Mouse (Mus musculus) neural tube, embryonic 13.5 days (tissue): ENCODE results near the gene Fbxo44. TPM values are rescaled to one million over a fixed set of nuclear protein-coding genes. Genes with fewer than 3 reads are reported as not detected.

Experiments
- ATAC-seq: fragments of 200-750 bp; cut with Nextera tagmentation; 2 replicates; pipeline ENCODE4 v1.8.0; 2017; ENCODE audit warnings: low read depth, mild to moderate bottlenecking, moderate TSS enrichment, moderate library complexity
- H3K27ac ChIP-seq: fragments of 300-500 bp; sonication (generic); replicated peaks from 2 replicates; pipeline ENCODE4 v1.5.1; 2015; ENCODE audit warnings: moderate library complexity, mild to moderate bottlenecking, inconsistent platforms
- H3K27me3 ChIP-seq: fragments of 300-500 bp; sonication (generic); 2 replicates; pipeline ENCODE4 v1.6.1; 2015; ENCODE audit warnings: mild to moderate bottlenecking, inconsistent platforms
- H3K36me3 ChIP-seq: fragments of 300-500 bp; sonication (generic); 2 replicates; pipeline ENCODE4 v1.6.1; 2015; ENCODE audit warnings: mild to moderate bottlenecking, inconsistent platforms
- H3K4me1 ChIP-seq: fragments of 300-500 bp; sonication (generic); replicated peaks from 2 replicates; pipeline ENCODE4 v1.6.1; 2015; ENCODE audit warnings: inconsistent platforms
- H3K4me2 ChIP-seq: fragments of 300-500 bp; sonication (generic); 2 replicates; pipeline ENCODE4 v1.6.1; 2015; ENCODE audit warnings: inconsistent platforms, mild to moderate bottlenecking, moderate library complexity
- H3K4me3 ChIP-seq: fragments of 300-500 bp; sonication (generic); 2 replicates; pipeline ENCODE4 v1.5.1; 2015; ENCODE audit warnings: mild to moderate bottlenecking, inconsistent platforms
- H3K9ac ChIP-seq: fragments of 300-500 bp; sonication (generic); 2 replicates; pipeline ENCODE4 v1.6.1; 2015; ENCODE audit warnings: moderate library complexity, mild to moderate bottlenecking, inconsistent platforms
- H3K9me3 ChIP-seq: fragments of 300-500 bp; sonication (generic); 2 replicates; pipeline ENCODE4 v1.6.1; 2016; ENCODE audit warnings: inconsistent platforms
- WGBS: fragments of 180-500 bp; shearing (Covaris S2); methylation state at CpG from one replicate; pipeline ENCODE4 v1.1.7; 2015; 5-methylcytosine and 5-hydroxymethylcytosine counted together
- polyA plus RNA-seq: library from polyadenylated mRNA; unstranded; fragments of >200 nt; fragmentation: Nextera tagmentation; extraction: Ambion mirVana; gene quantifications from 2 replicates; pipeline ENCODE4 v1.2.1, GENCODE M21; 2015

Gene Fbxo44
- polyA plus RNA-seq, 1 experiment from 2014 or later = 87.6 TPM

- WGBS = 88% methylated on average over 5 of the region's 5 CpGs
Measured at GRCm38 (mm10) chr4:148143721-148144120, 16.6 kb downstream of the Fbxo44 start.

GRCm38 (mm10) chr4:148140098-148141011, 19.9 kb downstream of the Fbxo44 start:
- peak; percentile 95 for ATAC-seq
- Histone ChIP-seq H3K9me3 (no peaks in the 10 kb centered on the region), H3K27ac (peak overlapping the region; percentile 89), H3K9ac (peak overlapping the region; percentile 81), H3K4me2 (peak overlapping the region; percentile 87), H3K4me3 (peak overlapping the region; percentile 53), H3K27me3 (no peaks in the 10 kb centered on the region; the same call in 1 of the 2 replicates), H3K36me3 (peaks cover 19% of the 10 kb centered on the region), H3K4me1 (peaks cover 27% of the 10 kb centered on the region)
- WGBS = under 1% methylated on average over 65 of the region's 65 CpGs

More at GRCm38 (mm10) chr4:148143721-148144120, 16.6 kb downstream of the Fbxo44 start:
- H3K9me3 ChIP-seq = no peaks in the 10 kb centered on the region
- no peak overlapping the region for H3K4me3 ChIP-seq
- peaks cover 20% of the 10 kb centered on the region for H3K4me1 ChIP-seq
- ATAC-seq = no peak
- no peaks in the 10 kb centered on the region for H3K27me3 ChIP-seq
- H3K4me2 ChIP-seq = no peak overlapping the region
- peaks cover 47% of the 10 kb centered on the region for H3K36me3 ChIP-seq
- no peak overlapping the region for H3K27ac ChIP-seq
- H3K9ac ChIP-seq = no peak overlapping the region

GRCm38 (mm10) chr4:148139767-148140097, 20.6 kb downstream of the Fbxo44 start:
- H3K4me2 ChIP-seq = peak overlapping the region; percentile 87
- peaks cover 14% of the 10 kb centered on the region; the same call in 1 of the 2 replicates for H3K36me3 ChIP-seq
- peak overlapping the region; percentile 89 for H3K27ac ChIP-seq
- H3K9ac ChIP-seq = peak overlapping the region; percentile 81
- WGBS = 2% methylated on average over 12 of the region's 12 CpGs
- peaks cover 2% of the 10 kb centered on the region; the same call in 1 of the 2 replicates for H3K27me3 ChIP-seq
- peak; percentile 24 for ATAC-seq
- H3K4me1 ChIP-seq = peaks cover 27% of the 10 kb centered on the region
- H3K4me3 ChIP-seq = peak overlapping the region; percentile 53
- no peaks in the 10 kb centered on the region for H3K9me3 ChIP-seq

GRCm38 (mm10) chr4:148137503-148137902, 22.8 kb downstream of the Fbxo44 start:
- 65% methylated on average over 8 of the region's 8 CpGs for WGBS
- ATAC-seq = no peak
- H3K36me3 ChIP-seq = no peaks in the 10 kb centered on the region
- H3K9ac ChIP-seq = no peak overlapping the region
- H3K27me3 ChIP-seq = peaks cover 2% of the 10 kb centered on the region; the same call in 1 of the 2 replicates
- H3K4me1 ChIP-seq = peaks cover 33% of the 10 kb centered on the region
- no peak overlapping the region for H3K4me2 ChIP-seq
- no peak overlapping the region for H3K27ac ChIP-seq
- H3K9me3 ChIP-seq = no peaks in the 10 kb centered on the region
- no peak overlapping the region for H3K4me3 ChIP-seq

GRCm38 (mm10) chr4:148134988-148135387, 25.3 kb downstream of the Fbxo44 start:
- Histone ChIP-seq H3K4me1 (peaks cover 36% of the 10 kb centered on the region), H3K27me3 (peaks cover 2% of the 10 kb centered on the region; the same call in 1 of the 2 replicates), H3K27ac (no peak overlapping the region), H3K4me3 (no peak overlapping the region), H3K9ac (no peak overlapping the region), H3K9me3 (no peaks in the 10 kb centered on the region), H3K4me2 (no peak overlapping the region), H3K36me3 (no peaks in the 10 kb centered on the region)
- no peak for ATAC-seq
- WGBS = 82% methylated on average over 8 of the region's 8 CpGs

GRCm38 (mm10) chr4:148131497-148132081, 28.7 kb downstream of the Fbxo44 start:
- Histone ChIP-seq H3K4me1 (peaks cover 51% of the 10 kb centered on the region), H3K4me2 (peak overlapping the region; percentile 76), H3K27ac (peak overlapping the region; percentile 99), H3K9ac (peak overlapping the region; percentile 99), H3K27me3 (peaks cover 6% of the 10 kb centered on the region; the same call in 1 of the 2 replicates), H3K9me3 (no peaks in the 10 kb centered on the region), H3K36me3 (no peaks in the 10 kb centered on the region), H3K4me3 (peak overlapping the region; percentile 76)
- under 1% methylated on average over 19 of the region's 21 CpGs for WGBS
- peak; percentile 69 for ATAC-seq

- Histone ChIP-seq H3K27ac (peak within 1 kb of the TSS; percentile 99), H3K9ac (peak within 1 kb of the TSS; percentile 99), H3K4me2 (peak within 1 kb of the TSS; percentile 76), H3K4me1 (peaks cover 60% of the 10 kb centered on the region), H3K27me3 (peaks cover 6% of the 10 kb centered on the region; the same call in 1 of the 2 replicates), H3K9me3 (no peaks in the 10 kb centered on the region), H3K4me3 (peak within 1 kb of the TSS; percentile 76), H3K36me3 (no peaks in the 10 kb centered on the region)
- under 1% methylated on average over 78 of the region's 87 CpGs for WGBS
- ATAC-seq = peak; percentile 73
Measured at GRCm38 (mm10) chr4:148130561-148131413, 29.5 kb downstream of the Fbxo44 start, which contains the start of gene Draxin. Draxin (minus strand) TSS chr4:148130698.

GRCm38 (mm10) chr4:148130133-148130532, 30.1 kb downstream of the Fbxo44 start, which contains the start of gene Mad2l2:
Mad2l2 (plus strand) TSS chr4:148130384.
- peak; percentile 4; the same call in 1 of the 2 replicates for ATAC-seq
- peaks cover 64% of the 10 kb centered on the region for H3K4me1 ChIP-seq

GRCm38 (mm10) chr4:148128672-148129071, 31.6 kb downstream of the Fbxo44 start:
- Histone ChIP-seq H3K4me3 (peak overlapping the region; percentile 76), H3K9ac (peak overlapping the region; percentile 99), H3K27ac (peak overlapping the region; percentile 99), H3K27me3 (peaks cover 3% of the 10 kb centered on the region; the same call in 1 of the 2 replicates), H3K36me3 (no peaks in the 10 kb centered on the region), H3K9me3 (no peaks in the 10 kb centered on the region), H3K4me1 (peaks cover 76% of the 10 kb centered on the region), H3K4me2 (peak overlapping the region; percentile 76)
- 58% methylated on average over 2 of the region's 2 CpGs for WGBS
- ATAC-seq = no peak

More at GRCm38 (mm10) chr4:148130133-148130532, 30.1 kb downstream of the Fbxo44 start, which contains the start of gene Mad2l2:
- H3K9ac ChIP-seq = peak within 1 kb of the TSS; percentile 99
- under 1% methylated on average over 18 of the region's 18 CpGs for WGBS
- H3K4me2 ChIP-seq = peak within 1 kb of the TSS; percentile 76
- no peaks in the 10 kb centered on the region for H3K36me3 ChIP-seq
- peaks cover 5% of the 10 kb centered on the region; the same call in 1 of the 2 replicates for H3K27me3 ChIP-seq
- H3K4me3 ChIP-seq = peak within 1 kb of the TSS; percentile 76
- peak within 1 kb of the TSS; percentile 99 for H3K27ac ChIP-seq
- no peaks in the 10 kb centered on the region for H3K9me3 ChIP-seq

- Histone ChIP-seq H3K9me3 (no peaks in the 10 kb centered on the region), H3K9ac (peak overlapping the region; percentile 99), H3K4me2 (peak overlapping the region; percentile 76), H3K4me1 (peaks cover 81% of the 10 kb centered on the region), H3K36me3 (no peaks in the 10 kb centered on the region), H3K4me3 (peak overlapping the region; percentile 76), H3K27ac (peak overlapping the region; percentile 99), H3K27me3 (peaks cover 3% of the 10 kb centered on the region; the same call in 1 of the 2 replicates)
- ATAC-seq = no peak
- 54% methylated on average over 1 of the region's 1 CpGs for WGBS
Measured at GRCm38 (mm10) chr4:148128241-148128640, 32.0 kb downstream of the Fbxo44 start.

GRCm38 (mm10) chr4:148122694-148123066, 37.6 kb downstream of the Fbxo44 start:
- WGBS = 46% methylated on average over 3 of the region's 3 CpGs
- peak overlapping the region; percentile 31; the same call in 1 of the 2 replicates for H3K9ac ChIP-seq
- H3K27me3 ChIP-seq = no peaks in the 10 kb centered on the region
- ATAC-seq = no peak
- H3K36me3 ChIP-seq = no peaks in the 10 kb centered on the region
- peak overlapping the region; percentile 63 for H3K27ac ChIP-seq
- H3K4me2 ChIP-seq = no peak overlapping the region
- peaks cover 80% of the 10 kb centered on the region for H3K4me1 ChIP-seq
- H3K4me3 ChIP-seq = no peak overlapping the region
- no peaks in the 10 kb centered on the region for H3K9me3 ChIP-seq
